Mouse (Mus musculus): ENCODE results near the gene Dclk2.

DNA sequence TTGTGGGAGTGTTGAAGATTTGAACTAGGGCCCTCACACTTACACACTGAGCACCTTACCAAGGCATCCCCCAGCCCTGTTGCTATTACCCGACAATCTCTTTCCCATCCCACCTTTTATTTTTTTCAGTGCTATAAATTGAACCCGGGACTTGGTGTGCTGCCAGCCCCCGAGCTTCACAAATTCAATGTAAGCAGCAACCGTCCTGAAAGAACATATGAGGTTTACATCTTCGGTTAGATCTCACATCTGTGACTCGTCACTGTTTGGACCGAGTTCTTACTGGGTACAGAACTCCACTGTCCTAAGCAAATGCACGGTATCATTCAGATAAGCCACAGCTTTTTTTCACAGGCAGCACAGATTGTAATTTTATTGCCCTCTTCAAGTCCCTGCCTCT lies 88.5 kb downstream of the Dclk2 start:
- TF ChIP-seq TAL1 (IDR thresholded peaks at IDR 0.05; ENCODE audit: low read length) = no peak
- no peak for TF ChIP-seq GATA1 (IDR thresholded peaks at IDR 0.05; ENCODE audit: low read length)
